Mouse (Mus musculus) cerebellum, adult 2 months (tissue): Measurements from ENCODE around the gene Myo16.

ENCODE experiments used
- CTCF ChIP-seq: fragments of 200-500 bp; IDR thresholded peaks from 2 replicates; pipeline ENCODE4 v1.5.1; 2011; ENCODE audit warnings: low read depth, mild to moderate bottlenecking, control low read depth, low read length, moderate library complexity, borderline replicate concordance; ENCODE audit not compliant: insufficient read depth
- POLR2A ChIP-seq: fragments of 200-500 bp; IDR thresholded peaks from 2 replicates; pipeline ENCODE4 v1.6.1; 2011; ENCODE audit warnings: low read length, control low read depth, borderline replicate concordance; ENCODE audit not compliant: insufficient read depth

DNA sequence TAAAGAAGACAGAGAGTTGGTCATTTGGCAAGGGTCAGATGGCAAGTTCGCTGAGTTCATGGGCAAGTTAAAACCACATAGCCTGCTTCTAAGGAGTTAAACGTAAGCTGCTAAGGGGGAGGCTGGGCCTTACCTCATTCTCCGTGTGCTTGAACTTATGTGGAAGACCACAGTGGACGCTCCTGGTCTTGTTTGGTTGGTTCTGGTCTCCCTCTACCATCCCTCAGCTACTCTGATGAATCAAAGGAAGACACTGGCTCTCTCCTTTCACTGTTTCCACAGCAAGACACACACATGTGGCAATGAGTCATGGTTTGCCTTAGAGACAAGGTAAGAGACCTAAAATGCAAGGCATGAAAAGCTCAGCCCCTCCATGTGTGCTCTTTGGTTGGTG lies 453.1 kb downstream of the Myo16 start:
- TF ChIP-seq CTCF, result no peak
- TF ChIP-seq POLR2A, result no peak
